Mouse (Mus musculus) lung, postnatal 4 days (tissue): ENCODE results near the gene Clstn1.
A peak's percentile ranks its signal among the peaks of the same experiment; 100 is the strongest.

Experiments used
- DNase-seq, 2 experiments: peaks; one replicate each; pipeline ENCODE4 v3.0.0; 2021

The Clstn1 gene

GRCm38 (mm10) chr4:149568622-149569021, 17.6 kb upstream of the Clstn1 start:
- no peak for DNase-seq

GRCm38 (mm10) chr4:149569781-149570497, 16.3 kb upstream of the Clstn1 start:
- DNase-seq: no peak

DNA sequence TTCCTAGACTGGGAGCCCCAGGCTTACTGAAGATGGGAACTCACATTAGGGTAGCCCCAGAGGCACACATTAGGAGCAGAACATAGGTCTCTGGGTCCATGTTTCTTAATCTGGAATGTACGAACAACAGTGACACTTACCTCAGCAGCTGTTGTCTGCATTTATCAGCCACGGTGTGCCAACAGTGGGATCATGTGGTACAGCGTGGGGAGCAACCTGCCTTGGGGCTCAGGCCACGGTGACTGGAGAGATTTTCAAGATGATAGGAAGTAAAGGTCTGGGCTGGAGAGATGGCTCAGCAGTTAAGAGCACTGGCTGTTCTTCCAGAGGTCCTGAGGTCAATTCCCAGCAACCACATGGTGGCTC, 15.8 kb upstream of the Clstn1 start:
- DNase-seq: no peak

GRCm38 (mm10) chr4:149571209-149571608, 15.1 kb upstream of the Clstn1 start:
- DNase-seq: peak in 1 of 2 experiments; percentile 41

GRCm38 (mm10) chr4:149571651-149572149, 14.6 kb upstream of the Clstn1 start:
- peak; percentile 84 to 92 for DNase-seq

- DNase-seq: no peak
These were observed 13.8 kb upstream of the Clstn1 start for GRCm38 (mm10) chr4:149572446-149572845.

DNA sequence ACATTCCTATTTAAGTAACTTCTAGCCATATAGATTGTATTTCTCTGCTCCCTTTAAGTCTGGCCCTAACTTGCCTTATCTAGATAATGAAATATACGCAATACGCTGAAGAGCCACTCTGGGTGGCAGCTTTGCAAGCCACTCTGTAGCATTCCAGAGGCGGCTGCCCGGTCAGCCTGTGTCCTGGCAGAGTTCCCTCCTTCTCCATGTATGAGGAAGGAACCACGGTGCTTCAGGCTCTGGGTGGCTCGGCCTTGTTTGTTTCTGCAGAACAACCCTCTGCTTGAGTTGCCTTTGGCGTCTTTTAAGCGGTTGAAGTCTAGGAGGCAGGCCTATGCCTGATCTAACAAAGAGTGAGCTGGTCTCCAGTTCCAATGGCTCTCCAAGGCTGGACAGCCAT, 13.4 kb upstream of the Clstn1 start:
- DNase-seq: peak; percentile 73 to 88

DNA sequence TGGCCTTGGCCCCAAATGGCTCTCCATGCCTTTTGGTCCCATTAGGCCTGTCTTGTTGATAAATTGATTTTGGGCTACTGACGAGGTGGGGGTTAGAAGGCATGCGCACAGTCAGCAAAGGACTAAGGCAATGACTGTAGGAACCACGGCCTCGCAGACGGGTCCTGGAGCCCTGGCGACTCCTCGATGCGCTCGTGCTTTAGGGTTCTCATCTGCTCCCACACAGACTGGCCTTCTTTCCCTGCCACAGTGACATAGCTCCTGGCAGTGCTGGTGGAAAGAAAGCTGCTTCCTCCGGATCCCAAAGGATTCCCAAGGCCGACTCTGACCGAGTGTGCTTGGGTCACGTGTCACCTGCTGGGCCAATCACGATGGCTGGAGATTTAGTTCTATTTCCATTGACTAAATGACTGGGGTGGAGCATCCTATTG, 11.9 kb upstream of the Clstn1 start:
- DNase-seq: no peak

- DNase-seq: no peak
These were observed 10.2 kb upstream of the Clstn1 start for GRCm38 (mm10) chr4:149576061-149576460.

GRCm38 (mm10) chr4:149576993-149577548, 9.2 kb upstream of the Clstn1 start:
- DNase-seq: no peak

DNA sequence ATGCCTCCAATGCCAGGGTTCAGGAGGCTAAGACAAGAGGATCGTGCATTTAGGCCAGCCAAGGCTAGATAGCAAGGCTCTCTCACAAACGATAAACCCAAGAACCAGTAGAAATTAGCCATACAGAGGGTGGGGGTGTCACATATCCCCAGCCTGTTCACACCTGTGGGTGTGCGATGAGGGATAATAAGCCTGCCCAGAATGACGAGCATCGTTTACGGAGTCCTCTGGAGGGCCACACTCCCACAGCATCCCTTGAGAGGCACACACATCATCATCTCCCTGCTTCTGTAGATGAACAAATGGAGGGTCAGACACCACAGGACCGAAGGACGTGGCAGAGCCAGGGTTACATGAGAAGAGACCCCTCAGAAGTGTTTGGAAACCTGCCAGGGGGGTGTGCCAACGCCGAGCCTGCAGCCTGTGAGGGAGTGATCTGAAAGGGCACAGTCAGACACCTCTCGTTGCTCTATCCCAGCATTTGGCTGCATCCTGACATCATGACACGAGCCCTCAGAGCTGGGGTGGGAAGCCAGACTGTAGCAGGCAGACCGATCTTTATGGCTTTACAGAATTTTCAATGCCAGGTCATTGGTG, 8.1 kb upstream of the Clstn1 start:
- no peak for DNase-seq

GRCm38 (mm10) chr4:149578831-149579230, 7.4 kb upstream of the Clstn1 start:
- no peak for DNase-seq

DNA sequence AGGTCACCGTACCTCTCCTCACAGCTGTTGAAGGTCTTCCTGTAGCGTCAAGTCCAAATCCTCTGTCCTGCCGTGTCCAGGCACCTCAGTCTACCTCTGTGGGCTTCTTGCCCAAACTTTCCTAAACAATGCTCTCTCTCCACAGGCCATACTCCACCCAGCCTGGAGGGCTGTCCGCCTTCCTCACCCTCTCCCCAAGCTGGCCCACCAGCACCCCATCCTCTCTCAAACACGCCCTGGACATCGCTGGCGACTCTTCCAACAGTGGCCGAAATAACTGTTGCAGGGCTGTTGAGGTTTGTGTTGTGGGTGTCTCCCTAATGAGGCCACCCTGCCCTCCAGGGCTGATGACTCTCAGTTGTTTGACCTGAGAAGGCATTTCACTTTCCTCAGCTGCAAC, 1.0 kb upstream of the Clstn1 start:
- no peak for DNase-seq

GRCm38 (mm10) chr4:149586783-149587595, 721 bp downstream of the Clstn1 start:
- DNase-seq: peak; percentile 35 to 49

DNA sequence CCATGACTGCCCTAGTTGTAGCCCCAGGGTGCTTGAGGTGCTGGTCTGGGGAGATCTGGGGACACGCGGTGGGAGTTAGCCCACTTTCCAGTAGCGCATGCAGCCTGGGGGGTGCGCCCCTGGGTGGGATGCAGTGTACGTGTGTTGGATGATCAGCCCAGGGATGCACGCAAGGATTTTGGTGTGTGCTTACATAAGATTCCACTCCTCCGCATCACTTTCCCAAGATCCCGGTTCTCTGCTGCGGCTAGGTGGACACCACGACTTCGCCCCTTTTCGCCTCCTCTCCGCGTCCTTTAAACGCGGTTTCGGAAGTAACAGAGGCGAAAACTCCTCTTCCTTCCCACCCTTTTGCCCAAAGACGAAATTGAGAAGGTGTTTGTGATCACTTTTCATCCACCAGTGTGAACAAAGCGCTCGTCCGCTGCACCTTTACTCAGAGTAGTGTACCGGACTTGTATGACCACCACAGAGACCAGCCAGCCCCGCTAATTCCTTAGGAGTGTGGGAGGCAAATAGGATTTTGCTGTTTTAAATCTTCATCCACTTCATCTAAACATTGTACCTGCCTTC, 1.4 kb downstream of the Clstn1 start:
- DNase-seq: no peak

DNA sequence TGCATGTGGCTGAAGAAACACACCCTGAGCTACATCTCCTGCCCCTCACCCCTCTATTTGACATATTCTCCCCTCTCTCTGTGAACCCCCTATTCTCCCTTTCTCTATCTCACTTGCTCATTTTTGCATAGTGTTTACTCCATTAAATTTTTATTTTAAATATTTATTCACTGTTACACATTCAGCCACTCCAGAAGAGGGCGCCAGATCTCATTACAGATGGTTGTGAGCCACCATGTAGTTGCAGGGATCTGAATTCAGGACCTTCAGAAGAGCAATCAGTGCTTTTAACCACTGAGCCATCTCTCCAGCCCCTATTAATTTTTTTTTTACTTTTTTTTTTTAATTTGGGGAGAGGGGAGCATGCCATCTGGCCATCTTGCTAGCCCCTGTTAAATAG, 3.9 kb downstream of the Clstn1 start:
- DNase-seq: no peak

- DNase-seq: peak in 1 of 2 experiments; percentile 33
These were observed 5.2 kb downstream of the Clstn1 start for GRCm38 (mm10) chr4:149591486-149591885.

DNA sequence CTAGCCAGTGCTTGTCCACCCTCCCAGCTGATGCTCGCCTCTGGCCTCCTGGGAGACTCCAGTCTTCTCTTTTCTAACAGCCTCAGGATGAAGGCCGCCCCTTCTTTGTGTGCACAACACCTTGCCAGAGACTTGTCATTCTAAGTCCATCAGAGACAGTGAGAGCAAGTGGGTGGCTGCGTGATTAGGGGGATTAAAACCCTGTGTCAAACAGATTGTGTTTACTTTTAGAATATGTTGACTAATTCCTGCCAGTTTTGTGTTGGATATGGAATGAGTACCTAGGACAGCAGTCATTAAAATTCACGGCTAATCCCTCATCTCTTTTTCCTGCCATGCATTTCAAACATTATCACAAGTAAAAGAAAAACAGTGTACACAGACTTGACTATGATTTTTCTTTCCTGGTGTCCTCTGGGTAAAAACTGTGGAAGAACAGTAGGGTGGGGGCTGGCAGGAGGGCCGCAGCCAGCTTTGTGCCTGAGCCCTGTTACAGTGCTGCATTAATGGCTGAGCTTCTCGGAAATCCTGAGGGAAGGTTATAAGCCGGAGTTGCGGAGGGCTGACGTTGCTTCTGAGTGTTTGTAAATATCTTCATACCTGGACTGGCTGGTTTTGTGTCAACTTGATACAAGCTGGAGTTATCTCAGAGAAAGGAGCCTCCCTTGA, 8.8 kb downstream of the Clstn1 start:
- DNase-seq: no peak

DNA sequence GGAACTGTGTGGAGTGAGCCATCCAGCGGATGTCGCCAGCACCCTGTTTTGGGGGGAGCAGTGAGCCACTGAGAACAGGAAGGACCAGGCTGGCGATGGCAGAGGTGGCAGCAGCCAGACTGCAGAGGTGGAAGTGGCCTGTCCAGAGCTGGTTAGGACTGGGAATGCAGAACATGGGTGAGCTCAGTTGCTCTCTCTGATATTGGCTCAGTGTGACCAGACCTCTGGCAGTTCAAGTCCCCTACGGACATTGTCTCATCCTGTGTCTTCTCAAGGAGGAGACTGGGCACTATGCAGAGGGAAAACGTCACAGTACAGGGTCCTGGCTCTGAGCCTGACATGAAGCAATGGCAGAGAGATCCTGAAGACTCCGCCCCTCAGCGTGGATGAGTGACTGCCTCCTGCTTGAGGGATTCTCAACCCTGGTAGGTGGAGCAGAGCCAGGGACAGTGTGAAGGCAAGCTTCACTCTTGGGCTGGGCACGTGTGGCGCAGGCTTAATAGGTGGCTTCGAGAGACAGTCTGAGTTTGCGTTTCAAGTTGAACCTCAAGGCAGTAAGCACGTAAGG, 11.5 kb downstream of the Clstn1 start:
- peak; percentile 49 to 61 for DNase-seq

GRCm38 (mm10) chr4:149599549-149599948, 13.3 kb downstream of the Clstn1 start:
- DNase-seq: no peak

DNA sequence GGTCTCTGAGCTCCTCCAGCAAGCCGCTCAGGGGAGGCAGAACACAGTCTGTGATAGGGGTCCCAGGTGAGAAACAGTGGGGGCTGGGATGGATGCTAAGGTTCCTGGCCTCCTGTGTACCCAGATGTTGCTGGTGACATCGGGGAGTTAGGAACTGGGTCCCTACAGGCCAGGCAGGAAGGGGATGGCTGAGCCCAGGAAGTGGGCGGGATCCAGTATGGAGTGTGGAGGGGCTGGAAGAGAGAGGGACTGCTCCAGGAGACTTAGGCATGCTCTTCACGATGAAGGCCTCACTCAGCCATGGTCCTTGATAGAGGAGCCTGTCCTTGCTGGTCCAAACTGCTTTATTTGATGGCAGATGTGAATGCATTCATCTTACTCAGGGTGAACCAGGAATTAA, 13.9 kb downstream of the Clstn1 start:
- DNase-seq: no peak

DNA sequence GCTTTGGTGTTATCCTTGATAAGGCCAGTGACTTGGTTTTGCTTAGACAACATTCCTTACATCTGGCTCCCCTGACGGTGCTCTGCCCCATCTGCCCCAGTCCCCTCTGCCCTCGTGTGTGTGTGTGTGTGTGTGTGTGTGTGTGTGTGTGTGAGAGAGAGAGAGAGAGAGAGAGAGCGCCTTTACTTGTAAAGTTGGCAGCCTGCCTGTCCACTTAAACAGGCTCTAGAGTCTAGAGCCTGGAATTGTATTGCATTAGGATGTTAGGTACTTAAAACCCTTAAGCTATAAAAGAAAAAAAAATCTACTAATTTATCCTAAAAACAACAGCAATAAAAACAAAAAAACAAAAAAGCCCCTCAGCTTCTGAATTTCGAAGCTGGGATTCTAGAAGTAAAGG, 15.2 kb downstream of the Clstn1 start:
- peak; percentile 26 to 36 for DNase-seq
